Mouse (Mus musculus): ENCODE measurements around the gene Sgo2a.

Gene Sgo2a

GRCm38 (mm10) chr1:57995432-57996132 is at the start of gene Sgo2a:
TSS of gene Sgo2a (plus strand) at chr1:57995971.
- no peak; the same call in 1 of the 2 replicates for TF ChIP-seq GATA4 (IDR thresholded peaks at IDR 0.05; ENCODE audit: insufficient replicate concordance, low read length)

GRCm38 (mm10) chr1:57947552-57948347 is 48.0 kb upstream of the Sgo2a start:
- no peak for TF ChIP-seq GATA4 (IDR thresholded peaks at IDR 0.05; ENCODE audit: insufficient replicate concordance, low read length)

GRCm38 (mm10) chr1:57949195-57949594 is 46.6 kb upstream of the Sgo2a start:
- no peak for TF ChIP-seq GATA4 (IDR thresholded peaks at IDR 0.05; ENCODE audit: insufficient replicate concordance, low read length)

GRCm38 (mm10) chr1:57949716-57950115 is 46.1 kb upstream of the Sgo2a start:
- TF ChIP-seq GATA4 (IDR thresholded peaks at IDR 0.05; ENCODE audit: insufficient replicate concordance, low read length) = no peak

GRCm38 (mm10) chr1:57952509-57952908 is 43.3 kb upstream of the Sgo2a start:
- no peak for TF ChIP-seq GATA4 (IDR thresholded peaks at IDR 0.05; ENCODE audit: insufficient replicate concordance, low read length)

- no peak for TF ChIP-seq GATA4 (IDR thresholded peaks at IDR 0.05; ENCODE audit: insufficient replicate concordance, low read length)
Observed at GRCm38 (mm10) chr1:57953586-57954375, 42.0 kb upstream of the Sgo2a start.

- TF ChIP-seq GATA4 (IDR thresholded peaks at IDR 0.05; ENCODE audit: insufficient replicate concordance, low read length) = no peak
Observed at GRCm38 (mm10) chr1:57954376-57954765, 41.4 kb upstream of the Sgo2a start.

- no peak for TF ChIP-seq GATA4 (IDR thresholded peaks at IDR 0.05; ENCODE audit: insufficient replicate concordance, low read length)
Observed at GRCm38 (mm10) chr1:57955774-57956173, 40.0 kb upstream of the Sgo2a start.

- 0 out of 2 replicates have a peak, but pooled peaks have one; percentile 38 for TF ChIP-seq GATA4 (IDR thresholded peaks at IDR 0.05; ENCODE audit: insufficient replicate concordance, low read length)
Observed at GRCm38 (mm10) chr1:57969327-57970271, 26.2 kb upstream of the Sgo2a start.

GRCm38 (mm10) chr1:57971588-57971987 is 24.2 kb upstream of the Sgo2a start:
- no peak for TF ChIP-seq GATA4 (IDR thresholded peaks at IDR 0.05; ENCODE audit: insufficient replicate concordance, low read length)

GRCm38 (mm10) chr1:57976860-57977259 is 18.9 kb upstream of the Sgo2a start:
- TF ChIP-seq GATA4 (IDR thresholded peaks at IDR 0.05; ENCODE audit: insufficient replicate concordance, low read length) = no peak

GRCm38 (mm10) chr1:57989052-57989600 is 6.6 kb upstream of the Sgo2a start:
- TF ChIP-seq GATA4 (IDR thresholded peaks at IDR 0.05; ENCODE audit: insufficient replicate concordance, low read length) = no peak

- TF ChIP-seq GATA4 (IDR thresholded peaks at IDR 0.05; ENCODE audit: insufficient replicate concordance, low read length) = no peak
Observed at GRCm38 (mm10) chr1:57991277-57991676, 4.5 kb upstream of the Sgo2a start.

- TF ChIP-seq GATA4 (IDR thresholded peaks at IDR 0.05; ENCODE audit: insufficient replicate concordance, low read length) = no peak
Observed at GRCm38 (mm10) chr1:57996133-57996615, 403 bp downstream of the Sgo2a start.
